Comparison of ENCODE assay signal across 28 mouse cellular contexts in genomic region chr13:42016218-42016617, GRCm38 (mm10). TPM values are rescaled to one million over a fixed set of nuclear protein-coding genes. Genes with fewer than 3 reads are reported as not detected.
DNase-seq lines count a peak whose midpoint lies in the region; ATAC-seq and TF ChIP-seq lines count a peak whose summit lies in the region.
"Had no signal": no experiment of that assay in that cellular context is flagged by ENCODE, and none has a peak within 500 bp of the region (broad histone marks: within the 10 kb centered on the region; RNA-seq: fewer than 3 reads in every experiment).

No protein-coding gene starts in this region.

- no peaks in the 10 kb centered on the region for H3K9me3 ChIP-seq in forebrain, embryonic 14.5 days (replicated peaks; ENCODE audit: control insufficient read depth, low read length)
- H3K9me3 ChIP-seq in forebrain, embryonic 16.5 days (ENCODE audit: control insufficient read depth, low read length): no peaks in the 10 kb centered on the region
- H3K9me3 ChIP-seq: embryonic facial prominence, embryonic 10.5 days; embryonic facial prominence, embryonic 13.5 days; forebrain, embryonic 12.5 days; heart, embryonic 10.5 days; heart, embryonic 13.5 days; intestine, embryonic 15.5 days had no signal

- no peaks in the 10 kb centered on the region for H3K36me3 ChIP-seq in forebrain, embryonic 14.5 days (ENCODE audit: control insufficient read depth, insufficient read depth, low read length)
- no peaks in the 10 kb centered on the region for H3K36me3 ChIP-seq in forebrain, embryonic 16.5 days (ENCODE audit: control insufficient read depth, insufficient read depth)
- H3K36me3 ChIP-seq: embryonic facial prominence, embryonic 10.5 days; embryonic facial prominence, embryonic 13.5 days; forebrain, embryonic 12.5 days; heart, embryonic 10.5 days; heart, embryonic 13.5 days; intestine, embryonic 15.5 days had no signal

- ATAC-seq in forebrain, embryonic 14.5 days: no peak
- no peak for ATAC-seq in forebrain, embryonic 16.5 days
- ATAC-seq: CD4-positive, CD25-positive, alpha-beta regulatory T cell, adult 4 months; intestine, embryonic 15.5 days had no signal

- H3K4me1 ChIP-seq in forebrain, embryonic 14.5 days (ENCODE audit: control insufficient read depth, insufficient read depth, low read length): no peaks in the 10 kb centered on the region
- H3K4me1 ChIP-seq in forebrain, embryonic 16.5 days (replicated peaks; ENCODE audit: control insufficient read depth, insufficient read depth, low read length): no peaks in the 10 kb centered on the region
- H3K4me1 ChIP-seq: embryonic facial prominence, embryonic 10.5 days; forebrain, embryonic 12.5 days; heart, embryonic 10.5 days; heart, embryonic 13.5 days; intestine, embryonic 15.5 days had no signal

- no peak for TF ChIP-seq POLR2A in brain, embryonic 14.5 days (IDR thresholded peaks at IDR 0.05; ENCODE audit: borderline replicate concordance, extremely low read depth, insufficient read depth, insufficient read length, poor library complexity, severe bottlenecking)

- TF ChIP-seq CTCF in brain, embryonic 14.5 days (IDR thresholded peaks at IDR 0.05; ENCODE audit: borderline replicate concordance, extremely low read depth, insufficient read depth, insufficient read length): no peak

- intact Hi-C loops in left cerebral cortex, postnatal 4 days (cut with DNase I): no loop called here
- intact Hi-C loops in left cerebral cortex, postnatal 14 days (cut with DNase I): no loop called here

- WGBS in forebrain, embryonic 14.5 days: 68% methylated on average over 5 of the region's 5 CpGs
- 59% methylated on average over 5 of the region's 5 CpGs for WGBS in forebrain, embryonic 16.5 days

- peak; percentile 18 for DNase-seq in forebrain, embryonic 14.5 days (ENCODE audit: low spot score)
- peak; percentile 43 for DNase-seq in left cerebral cortex, postnatal 4 days
- DNase-seq in left cerebral cortex, postnatal 14 days (ENCODE audit: low spot score in 2 of 2): no peak
- DNase-seq in brain, embryonic 14.5 days (ENCODE audit: low read depth): peak; percentile 35
- DNase-seq in adrenal gland, postnatal 36 days: no peak
- DNase-seq: adrenal gland, adult 2 months; adrenal gland, postnatal 14 days; cerebellum, adult 11-12 months; cerebellum, adult 8-10 months; cerebellum, postnatal 36 days; embryo, embryonic 11 days; forebrain, postnatal 0 days; gastrocnemius, postnatal 10 days; gastrocnemius, postnatal 36 days; heart, adult 2 months; heart, postnatal 14 days; heart, postnatal 4 days; kidney, adult 11 months had no signal

- H3K27me3 ChIP-seq in forebrain, embryonic 14.5 days (replicated peaks; ENCODE audit: control insufficient read depth, insufficient read depth, low read length): no peaks in the 10 kb centered on the region
- H3K27me3 ChIP-seq in forebrain, embryonic 16.5 days (replicated peaks; ENCODE audit: control insufficient read depth, insufficient read depth, low read length): no peaks in the 10 kb centered on the region
- H3K27me3 ChIP-seq: forebrain, embryonic 12.5 days; heart, embryonic 13.5 days; intestine, embryonic 15.5 days had no signal

- no peak overlapping the region for H3K27ac ChIP-seq in forebrain, embryonic 14.5 days (ENCODE audit: low read depth, low read length)
- H3K27ac ChIP-seq in forebrain, embryonic 16.5 days (ENCODE audit: low read length): no peak overlapping the region
- H3K27ac ChIP-seq: embryonic facial prominence, embryonic 10.5 days; embryonic facial prominence, embryonic 13.5 days; forebrain, embryonic 12.5 days; heart, adult 2 months; heart, embryonic 10.5 days; heart, embryonic 13.5 days; hindbrain, embryonic 14.5 days; intestine, embryonic 15.5 days had no signal

- no peak overlapping the region for H3K9ac ChIP-seq in forebrain, embryonic 14.5 days (ENCODE audit: low read length)
- H3K9ac ChIP-seq in forebrain, embryonic 16.5 days (replicated peaks; ENCODE audit: low read depth, low read length): no peak overlapping the region
- H3K9ac ChIP-seq: embryonic facial prominence, embryonic 13.5 days; forebrain, embryonic 12.5 days; forebrain, postnatal 0 days; heart, embryonic 13.5 days; hindbrain, embryonic 14.5 days; intestine, embryonic 15.5 days had no signal

- no peak overlapping the region for H3K4me2 ChIP-seq in forebrain, embryonic 14.5 days (ENCODE audit: low read length)
- H3K4me2 ChIP-seq in forebrain, embryonic 16.5 days (ENCODE audit: low read length): no peak overlapping the region
- H3K4me2 ChIP-seq: embryonic facial prominence, embryonic 13.5 days; forebrain, embryonic 12.5 days; heart, embryonic 13.5 days; hindbrain, embryonic 14.5 days; intestine, embryonic 15.5 days had no signal

- no peak overlapping the region for H3K4me3 ChIP-seq in forebrain, embryonic 14.5 days (ENCODE audit: low read depth, low read length)
- H3K4me3 ChIP-seq in forebrain, embryonic 16.5 days (replicated peaks; ENCODE audit: low read length): no peak overlapping the region
- H3K4me3 ChIP-seq: embryonic facial prominence, embryonic 10.5 days; embryonic facial prominence, embryonic 13.5 days; erythroblast, embryonic 14.5 days; forebrain, embryonic 12.5 days; heart, adult 2 months; heart, embryonic 10.5 days; heart, embryonic 13.5 days; intestine, embryonic 15.5 days had no signal

RNA-seq across cellular contexts. Expression of gene Hivep1, which starts 35.6 kb away (rescaled TPM):
- polyA plus RNA-seq in forebrain, embryonic 14.5 days (2014; fragmentation: Nextera tagmentation; extraction: Ambion mirVana): 12.0 and 16.0 TPM in 2 replicates
- 16.6 and 18.9 TPM in 2 replicates for polyA plus RNA-seq in forebrain, embryonic 16.5 days (2015; fragmentation: Nextera tagmentation; extraction: Ambion mirVana)
- 10 to 100 TPM; 84.3 to 84.9 TPM for total RNA-seq in left cerebral cortex, postnatal 4 days (2021)
- total RNA-seq in left cerebral cortex, postnatal 14 days (2021): 10 to 100 TPM; 53.9 TPM
- polyA plus RNA-seq in brain, embryonic 14.5 days (2012; rRNA removed): 26.7 and 43.0 TPM in 2 replicates
- total RNA-seq in adrenal gland, postnatal 36 days (2021): 10 to 100 TPM; 21.5 to 29.1 TPM

Comparison
In these comparisons a context has a peak if more than half of its experiments do, and no peak if none do; other contexts are left out.
1. DNase-seq: peak in forebrain, embryonic 14.5 days (single experiment), left cerebral cortex, postnatal 4 days (single experiment) and brain, embryonic 14.5 days (single experiment); none in left cerebral cortex, postnatal 14 days (0 of 2) and adrenal gland, postnatal 36 days (0 of 2).